Mouse (Mus musculus) heart, embryonic 11.5 days (tissue): Measurements from ENCODE around the gene Srsf6. TPM values are rescaled to one million over a fixed set of nuclear protein-coding genes. Genes with fewer than 3 reads are reported as not detected.

Experiments
- ATAC-seq: fragments of 200-750 bp; cut with Nextera tagmentation; replicated peaks from 2 replicates; pipeline ENCODE4 v1.8.0; 2017; ENCODE audit warnings: moderate library complexity; ENCODE audit not compliant: insufficient number of reproducible peaks, low FRiP score, low TSS enrichment
- H3K27ac ChIP-seq: fragments of 300-500 bp; sonication (generic); 2 replicates; pipeline ENCODE4 v1.5.1; 2014; ENCODE audit warnings: mild to moderate bottlenecking, low read depth, low read length
- H3K27me3 ChIP-seq: fragments of 300-500 bp; sonication (generic); 2 replicates; pipeline ENCODE4 v1.6.1; 2014; ENCODE audit warnings: mild to moderate bottlenecking, low read length, mixed read lengths; ENCODE audit not compliant: control insufficient read depth, insufficient read depth
- H3K36me3 ChIP-seq: fragments of 300-500 bp; sonication (generic); 2 replicates; pipeline ENCODE4 v1.6.1; 2014; ENCODE audit warnings: mild to moderate bottlenecking, low read length, moderate library complexity, mixed read lengths; ENCODE audit not compliant: control insufficient read depth, insufficient read depth
- H3K4me1 ChIP-seq: fragments of 300-500 bp; sonication (generic); 2 replicates; pipeline ENCODE4 v1.6.1; 2014; ENCODE audit warnings: low read length; ENCODE audit not compliant: control insufficient read depth, insufficient read depth
- H3K4me2 ChIP-seq: fragments of 300-500 bp; sonication (generic); 2 replicates; pipeline ENCODE4 v1.6.1; 2014; ENCODE audit warnings: mild to moderate bottlenecking, moderate library complexity
- H3K4me3 ChIP-seq: fragments of 300-500 bp; sonication (generic); 2 replicates; pipeline ENCODE4 v1.5.1; 2014; ENCODE audit warnings: low read depth, low read length
- H3K9ac ChIP-seq: fragments of 300-500 bp; sonication (generic); 2 replicates; pipeline ENCODE4 v1.6.1; 2014; ENCODE audit warnings: mild to moderate bottlenecking, low read depth, low read length, moderate library complexity
- H3K9me3 ChIP-seq: fragments of 300-500 bp; sonication (generic); replicated peaks from 2 replicates; pipeline ENCODE4 v1.6.1; 2016; ENCODE audit warnings: low read length; ENCODE audit not compliant: control insufficient read depth
- WGBS: fragments of 180-500 bp; shearing (Covaris S2); extraction: QIAGEN DNeasy Blood & Tissue Kit; methylation state at CpG from one replicate; pipeline ENCODE4 v1.1.7; 2014; ENCODE audit not compliant: insufficient replicate concordance; 5-methylcytosine and 5-hydroxymethylcytosine counted together
- polyA plus RNA-seq: library from polyadenylated mRNA; unstranded; fragments of >200 nt; fragmentation: Nextera tagmentation; extraction: Ambion mirVana; gene quantifications from 2 replicates; pipeline ENCODE4 v1.2.1, GENCODE M21; 2014

The Srsf6 gene
- polyA plus RNA-seq, 1 experiment from 2014 or later, result 164 TPM

DNA sequence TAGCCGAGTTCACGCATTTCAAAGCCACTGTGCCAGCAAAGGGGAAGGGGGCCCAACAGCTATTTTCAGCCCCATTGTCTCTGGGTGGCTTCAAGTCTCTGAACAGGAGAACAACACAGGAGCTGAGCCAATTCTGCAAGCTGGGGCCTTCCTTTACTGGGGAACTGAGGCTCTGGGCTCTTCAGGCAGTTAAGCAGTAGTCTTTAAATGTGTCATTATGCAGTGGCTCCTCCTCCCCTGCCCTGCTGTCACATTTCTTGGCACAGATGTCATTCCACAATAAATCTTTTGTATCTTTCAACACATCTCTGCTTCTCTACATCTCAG lies 30.8 kb upstream of the Srsf6 start:
- Histone ChIP-seq H3K4me3 (no peak overlapping the region), H3K4me2 (no peak overlapping the region), H3K4me1 (no peaks in the 10 kb centered on the region; the same call in 1 of the 2 replicates), H3K9ac (no peak overlapping the region), H3K27me3 (no peaks in the 10 kb centered on the region), H3K36me3 (no peaks in the 10 kb centered on the region), H3K9me3 (no peaks in the 10 kb centered on the region), H3K27ac (no peak overlapping the region)
- no peak for ATAC-seq
- 27% methylated on average over 2 of the region's 2 CpGs for WGBS

GRCm38 (mm10) chr2:162905902-162906301 lies 25.4 kb upstream of the Srsf6 start:
- H3K27ac ChIP-seq, result no peak overlapping the region
- H3K9me3 ChIP-seq, result no peaks in the 10 kb centered on the region
- H3K27me3 ChIP-seq, result no peaks in the 10 kb centered on the region; the same call in 1 of the 2 replicates
- H3K36me3 ChIP-seq, result no peaks in the 10 kb centered on the region
- 65% methylated on average over 4 of the region's 4 CpGs for WGBS
- H3K9ac ChIP-seq, result no peak overlapping the region
- H3K4me1 ChIP-seq, result no peaks in the 10 kb centered on the region
- no peak overlapping the region for H3K4me3 ChIP-seq
- H3K4me2 ChIP-seq, result no peak overlapping the region
- ATAC-seq, result no peak

DNA sequence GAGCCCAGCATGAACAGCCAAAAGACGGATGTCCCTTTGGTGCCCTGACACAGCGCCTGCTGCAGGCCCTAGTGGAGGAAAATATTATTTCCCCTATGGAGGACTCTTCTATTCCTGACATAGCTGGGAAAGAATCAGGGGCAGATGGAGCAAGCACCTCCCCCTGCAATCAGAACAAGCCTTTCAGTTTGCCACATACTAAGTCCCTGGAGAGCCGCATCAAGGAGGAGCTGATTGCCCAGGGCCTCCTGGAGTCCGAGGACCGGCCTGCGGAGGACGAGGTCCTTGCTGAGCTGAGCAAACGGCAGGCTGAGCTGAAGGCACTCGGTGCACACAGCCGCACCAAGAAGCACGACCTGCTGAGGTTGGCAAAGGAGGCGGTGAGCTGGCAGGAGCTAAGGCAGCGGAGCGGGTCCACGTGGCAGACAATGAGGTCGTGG lies 23.3 kb upstream of the Srsf6 start:
- H3K9ac ChIP-seq, result no peak overlapping the region
- H3K4me2 ChIP-seq, result peak overlapping the region; percentile 49

GRCm38 (mm10) chr2:162914040-162914439 lies 17.3 kb upstream of the Srsf6 start:
- no peaks in the 10 kb centered on the region for H3K4me1 ChIP-seq
- no peak overlapping the region for H3K4me2 ChIP-seq
- no peak for ATAC-seq
- no peak overlapping the region for H3K9ac ChIP-seq
- WGBS, result 64% methylated on average over 3 of the region's 3 CpGs
- no peaks in the 10 kb centered on the region for H3K27me3 ChIP-seq
- H3K36me3 ChIP-seq, result no peaks in the 10 kb centered on the region
- H3K9me3 ChIP-seq, result no peaks in the 10 kb centered on the region
- H3K4me3 ChIP-seq, result no peak overlapping the region
- H3K27ac ChIP-seq, result no peak overlapping the region

More for the DNA sequence above, 23.3 kb upstream of the Srsf6 start:
- H3K27me3 ChIP-seq, result no peaks in the 10 kb centered on the region; the same call in 1 of the 2 replicates
- no peak overlapping the region for H3K27ac ChIP-seq
- no peaks in the 10 kb centered on the region for H3K4me1 ChIP-seq
- no peak overlapping the region for H3K4me3 ChIP-seq
- ATAC-seq, result no peak
- no peaks in the 10 kb centered on the region for H3K36me3 ChIP-seq
- 27% methylated on average over 16 of the region's 16 CpGs for WGBS
- no peaks in the 10 kb centered on the region for H3K9me3 ChIP-seq

DNA sequence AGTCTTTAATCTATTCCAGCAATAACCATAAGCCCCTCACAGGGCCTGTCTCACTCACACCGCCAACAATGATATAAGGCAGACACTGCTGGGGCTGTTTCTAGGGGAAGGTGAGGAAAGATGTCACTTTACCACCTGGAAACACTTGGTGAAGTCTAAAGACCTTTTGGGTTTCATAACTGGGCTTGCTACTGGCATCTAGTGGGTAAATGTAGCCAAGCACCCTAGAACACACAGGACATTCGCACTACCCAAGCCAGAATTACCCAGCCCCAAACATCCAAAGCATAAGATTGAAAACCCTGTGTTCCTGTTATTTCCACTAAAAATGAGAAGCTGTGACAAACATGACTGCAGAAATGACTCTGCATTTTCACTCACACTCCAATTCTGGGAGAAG lies 16.8 kb upstream of the Srsf6 start:
- Histone ChIP-seq H3K4me1 (no peaks in the 10 kb centered on the region), H3K9ac (no peak overlapping the region), H3K36me3 (no peaks in the 10 kb centered on the region), H3K4me2 (no peak overlapping the region), H3K27me3 (no peaks in the 10 kb centered on the region), H3K27ac (no peak overlapping the region), H3K4me3 (no peak overlapping the region), H3K9me3 (no peaks in the 10 kb centered on the region)
- 40% methylated on average over 2 of the region's 2 CpGs for WGBS
- no peak for ATAC-seq

GRCm38 (mm10) chr2:162919926-162920325 lies 11.4 kb upstream of the Srsf6 start:
- ATAC-seq, result no peak
- no peaks in the 10 kb centered on the region for H3K4me1 ChIP-seq
- WGBS, result 51% methylated on average over 5 of the region's 5 CpGs
- H3K4me3 ChIP-seq, result no peak overlapping the region
- no peaks in the 10 kb centered on the region for H3K9me3 ChIP-seq
- H3K4me2 ChIP-seq, result no peak overlapping the region
- no peak overlapping the region for H3K9ac ChIP-seq
- no peak overlapping the region for H3K27ac ChIP-seq
- no peaks in the 10 kb centered on the region for H3K36me3 ChIP-seq
- no peaks in the 10 kb centered on the region for H3K27me3 ChIP-seq

DNA sequence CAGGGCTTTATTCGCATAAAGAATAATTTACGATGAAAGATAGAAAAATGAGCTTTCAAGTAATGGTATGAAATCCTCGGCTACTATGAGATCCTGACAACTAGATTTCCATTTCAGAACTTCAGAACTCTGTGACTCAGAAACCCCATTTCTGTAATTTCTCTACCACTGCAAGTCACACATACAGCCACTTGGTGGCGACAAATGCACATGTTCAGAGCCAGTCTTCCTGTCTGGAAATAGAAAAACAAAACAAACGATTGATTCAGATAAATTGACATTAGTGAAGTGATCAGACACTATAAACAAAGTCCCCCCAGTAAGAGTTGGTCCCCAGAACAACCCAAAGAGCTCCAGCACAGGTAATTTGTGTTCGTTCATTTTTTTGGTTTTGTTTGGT lies 9.1 kb upstream of the Srsf6 start:
- no peaks in the 10 kb centered on the region for H3K27me3 ChIP-seq
- no peak overlapping the region for H3K27ac ChIP-seq
- H3K4me3 ChIP-seq, result no peak overlapping the region
- ATAC-seq, result no peak
- no peak overlapping the region for H3K9ac ChIP-seq
- H3K4me1 ChIP-seq, result no peaks in the 10 kb centered on the region
- no peaks in the 10 kb centered on the region for H3K9me3 ChIP-seq
- H3K36me3 ChIP-seq, result no peaks in the 10 kb centered on the region
- WGBS, result 13% methylated on average over 6 of the region's 6 CpGs
- H3K4me2 ChIP-seq, result no peak overlapping the region

GRCm38 (mm10) chr2:162922834-162923233 lies 8.5 kb upstream of the Srsf6 start:
- H3K4me2 ChIP-seq, result no peak overlapping the region
- H3K36me3 ChIP-seq, result no peaks in the 10 kb centered on the region
- no peaks in the 10 kb centered on the region for H3K4me1 ChIP-seq
- H3K4me3 ChIP-seq, result no peak overlapping the region
- H3K27me3 ChIP-seq, result no peaks in the 10 kb centered on the region
- no peak overlapping the region for H3K27ac ChIP-seq
- no peak overlapping the region for H3K9ac ChIP-seq
- no peaks in the 10 kb centered on the region for H3K9me3 ChIP-seq
- WGBS, result 71% methylated on average over 5 of the region's 5 CpGs
- ATAC-seq, result no peak

- Histone ChIP-seq H3K9me3 (no peaks in the 10 kb centered on the region), H3K4me1 (no peaks in the 10 kb centered on the region), H3K4me2 (no peak overlapping the region), H3K9ac (no peak overlapping the region), H3K4me3 (no peak overlapping the region), H3K36me3 (no peaks in the 10 kb centered on the region), H3K27ac (no peak overlapping the region), H3K27me3 (no peaks in the 10 kb centered on the region)
- ATAC-seq, result no peak
- 76% methylated on average over 5 of the region's 5 CpGs for WGBS
These were observed 7.2 kb upstream of the Srsf6 start for GRCm38 (mm10) chr2:162924126-162924525.
